Mouse (Mus musculus) kidney, embryonic 14.5 days (tissue): ENCODE results near the gene Cdk19. TPM values are rescaled to one million over a fixed set of nuclear protein-coding genes. Genes with fewer than 3 reads are reported as not detected.
A peak's percentile ranks its signal among the peaks of the same experiment; 100 is the strongest.
"Not testable (repeated sequence)": the region's sequence is repeated elsewhere in the genome, so short reads cannot be mapped to it uniquely, and the experiment has no call there.

Experiments
- ATAC-seq: fragments of 200-750 bp; cut with Nextera tagmentation; 2 replicates; pipeline ENCODE4 v1.8.0; 2017; ENCODE audit warnings: moderate number of reproducible peaks, mild to moderate bottlenecking, moderate TSS enrichment, moderate library complexity; ENCODE audit not compliant: low FRiP score, low TSS enrichment
- H3K27ac ChIP-seq: fragments of 300-500 bp; sonication (generic); 2 replicates; pipeline ENCODE4 v1.5.1; 2014; ENCODE audit warnings: low read depth, mild to moderate bottlenecking, low read length, moderate library complexity, mixed read lengths
- H3K27me3 ChIP-seq: fragments of 300-500 bp; sonication (generic); 2 replicates; pipeline ENCODE4 v1.6.1; 2014; ENCODE audit warnings: mild to moderate bottlenecking, low read length; ENCODE audit not compliant: control insufficient read depth, insufficient read depth
- H3K36me3 ChIP-seq: fragments of 300-500 bp; sonication (generic); 2 replicates; pipeline ENCODE4 v1.6.1; 2014; ENCODE audit warnings: low read length, mixed read lengths; ENCODE audit not compliant: control insufficient read depth, insufficient read depth
- H3K4me1 ChIP-seq: fragments of 300-500 bp; sonication (generic); 2 replicates; pipeline ENCODE4 v1.6.1; 2014; ENCODE audit warnings: low read length, mixed read lengths; ENCODE audit not compliant: control insufficient read depth, insufficient read depth
- H3K4me2 ChIP-seq: fragments of 300-500 bp; sonication (generic); replicated peaks from 2 replicates; pipeline ENCODE4 v1.6.1; 2014; ENCODE audit warnings: low read depth, mild to moderate bottlenecking, low read length
- H3K4me3 ChIP-seq: fragments of 300-500 bp; sonication (generic); 2 replicates; pipeline ENCODE4 v1.5.1; 2014; ENCODE audit warnings: mild to moderate bottlenecking, low read length
- H3K9ac ChIP-seq: fragments of 300-500 bp; sonication (generic); 2 replicates; pipeline ENCODE4 v1.6.1; 2014; ENCODE audit warnings: low read depth, mild to moderate bottlenecking, low read length, moderate library complexity
- H3K9me3 ChIP-seq: fragments of 300-500 bp; sonication (generic); 2 replicates; pipeline ENCODE4 v1.6.1; 2016; ENCODE audit warnings: low read length; ENCODE audit not compliant: control insufficient read depth
- WGBS: fragments of 180-500 bp; shearing (Covaris S2); extraction: QIAGEN DNeasy Blood & Tissue Kit; methylation state at CpG from one replicate; pipeline ENCODE4 v1.1.7; 2014; 5-methylcytosine and 5-hydroxymethylcytosine counted together
- polyA plus RNA-seq: library from polyadenylated mRNA; unstranded; fragments of >200 nt; fragmentation: Nextera tagmentation; extraction: Ambion mirVana; gene quantifications from 2 replicates; pipeline ENCODE4 v1.2.1, GENCODE M21; 2014

The Cdk19 gene
- polyA plus RNA-seq = 6.7 and 10.8 TPM in 2 replicates

DNA sequence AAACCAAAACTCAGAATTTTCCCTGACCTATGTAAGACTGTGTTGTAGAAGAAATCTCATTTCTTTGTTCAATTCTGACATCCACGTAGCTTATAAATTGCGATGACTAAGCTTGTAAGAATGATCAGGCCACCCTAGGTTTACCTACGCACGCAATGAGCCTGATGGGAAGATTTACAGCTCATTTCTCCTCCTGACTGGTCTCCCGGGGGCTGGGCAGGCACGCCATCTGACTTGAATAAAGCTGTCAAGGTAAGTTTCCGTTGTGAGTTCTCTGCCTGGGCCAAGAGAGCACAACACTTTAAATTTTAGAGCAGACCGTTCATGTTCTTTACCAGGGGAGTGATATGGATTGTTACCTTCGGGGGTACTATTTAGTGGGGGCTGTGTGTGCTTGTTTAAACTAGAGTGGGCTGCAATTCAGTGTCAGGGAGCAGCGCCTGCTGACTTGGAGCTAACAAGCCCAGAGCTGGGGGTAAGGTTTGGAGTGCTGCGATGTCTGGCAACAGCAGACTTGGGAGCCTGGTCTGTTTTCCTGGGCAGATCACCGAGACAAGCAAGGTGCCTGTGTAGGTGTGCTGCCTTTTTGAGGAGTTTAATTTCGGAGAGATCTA lies at the start of gene Cdk19:
Gene Cdk19 (plus strand): TSS at position 214 of the 614 bp plus-strand sequence.
- Histone ChIP-seq H3K4me3 (no peak within 1 kb of the TSS), H3K4me2 (no peak within 1 kb of the TSS), H3K4me1 (no peaks in the 10 kb centered on the region), H3K27me3 (no peaks in the 10 kb centered on the region), H3K36me3 (no peaks in the 10 kb centered on the region), H3K27ac (no peak within 1 kb of the TSS), H3K9me3 (no peaks in the 10 kb centered on the region), H3K9ac (no peak within 1 kb of the TSS)
- ATAC-seq = no peak
- WGBS = 19% methylated on average over 13 of the region's 13 CpGs

DNA sequence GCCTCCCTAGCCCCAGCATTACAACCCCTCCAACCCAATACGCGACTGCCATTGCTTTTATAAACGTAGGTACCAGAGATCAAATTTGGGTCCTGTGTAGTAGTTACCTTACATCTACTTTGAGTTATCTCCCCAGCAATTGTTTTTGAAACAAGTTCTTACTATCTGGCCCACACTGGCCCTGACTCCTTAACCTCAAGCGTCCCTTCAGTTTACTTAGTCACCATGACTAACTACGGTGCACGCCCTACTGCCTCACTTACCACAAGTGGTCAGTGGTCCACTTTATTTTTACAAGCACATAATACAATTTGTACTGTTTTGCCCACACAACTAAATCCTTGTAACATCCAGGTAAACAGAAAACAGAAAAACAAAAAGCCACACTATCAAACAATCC lies 46.7 kb upstream of the Cdk19 start:
- no peak overlapping the region for H3K4me2 ChIP-seq
- H3K27me3 ChIP-seq = no peaks in the 10 kb centered on the region
- H3K9ac ChIP-seq = no peak overlapping the region
- H3K9me3 ChIP-seq = no peaks in the 10 kb centered on the region
- H3K4me3 ChIP-seq = no peak overlapping the region
- no peak overlapping the region for H3K27ac ChIP-seq
- WGBS = 85% methylated on average over 6 of the region's 6 CpGs
- peaks cover under 1% of the 10 kb centered on the region; the same call in 1 of the 2 replicates for H3K4me1 ChIP-seq
- peaks cover 36% of the 10 kb centered on the region for H3K36me3 ChIP-seq
- ATAC-seq = no peak

DNA sequence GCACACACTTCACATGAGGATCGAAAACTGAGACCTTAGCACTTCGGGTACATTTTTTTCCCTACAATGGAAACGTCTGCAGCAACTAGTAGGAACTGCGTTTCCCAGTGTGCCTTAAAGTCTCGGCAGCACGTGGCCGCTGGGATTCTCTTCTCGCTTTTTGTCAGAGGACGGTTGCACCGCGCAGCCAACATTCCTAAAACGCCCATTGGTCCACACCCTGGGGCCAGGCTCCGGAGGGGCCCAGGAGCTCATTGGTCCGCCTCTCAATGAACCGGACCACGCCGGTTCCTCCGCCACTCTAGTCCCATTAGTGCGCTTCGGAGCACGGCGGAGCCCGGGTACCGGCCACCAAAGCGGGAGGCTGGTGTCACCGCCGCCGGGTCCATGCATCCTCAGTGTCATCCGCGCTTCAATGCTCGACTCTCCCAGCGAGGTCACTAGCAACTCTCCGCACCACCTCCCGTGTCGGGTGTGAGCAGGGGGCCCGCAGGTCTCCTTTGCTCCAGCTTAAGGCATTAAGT lies 38.7 kb upstream of the Cdk19 start:
- under 1% methylated on average over 36 of the region's 36 CpGs for WGBS

DNA sequence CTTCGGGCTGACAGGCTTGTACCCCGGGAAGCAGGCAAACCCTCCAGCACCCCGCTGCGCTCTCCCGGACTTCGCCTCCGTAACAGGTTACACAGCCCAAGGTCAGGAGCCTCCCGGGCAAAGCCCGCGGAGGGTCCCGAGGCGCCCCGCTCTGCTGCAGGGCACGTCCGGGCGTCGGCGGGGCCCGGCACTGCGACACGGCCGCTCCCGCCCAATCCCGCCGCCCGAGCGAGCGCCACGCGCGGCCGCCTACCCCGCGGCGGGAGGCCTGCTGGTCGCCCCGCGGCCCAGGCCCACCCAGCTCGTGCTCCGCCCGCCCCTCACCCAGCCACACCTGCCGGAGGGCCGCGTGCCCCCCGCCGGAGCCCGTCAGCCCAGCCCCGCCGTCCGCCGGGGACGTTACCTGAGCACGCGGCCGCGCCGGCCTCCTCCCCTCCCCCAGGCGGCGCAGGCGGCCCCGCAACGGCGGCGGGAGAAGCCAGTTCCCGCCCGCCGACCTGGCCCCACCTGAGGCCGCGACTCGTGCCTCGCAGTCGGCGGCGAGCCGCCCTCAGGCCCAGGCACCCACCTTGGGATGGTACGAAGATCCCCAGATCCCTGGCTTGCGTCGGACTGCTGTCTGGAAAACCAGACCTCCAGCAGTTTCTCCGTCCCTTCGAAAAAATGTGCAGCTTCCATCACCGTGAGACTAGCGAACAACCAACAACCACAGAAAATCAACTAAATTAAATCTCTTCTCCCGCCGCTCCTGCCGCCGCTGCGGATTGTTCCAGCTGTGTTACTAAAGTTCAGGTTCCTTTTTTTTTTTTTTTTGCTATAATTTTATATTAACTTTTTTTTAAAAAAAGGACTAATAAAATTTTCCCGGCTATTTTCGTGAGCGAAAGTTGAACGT lies 37.9 kb upstream of the Cdk19 start:
- peaks cover 21% of the 10 kb centered on the region for H3K4me1 ChIP-seq
- H3K36me3 ChIP-seq, H3K27me3 ChIP-seq, H3K9me3 ChIP-seq: not testable (repeated sequence)
- H3K4me2 ChIP-seq = peak overlapping the region; percentile 49
- peak overlapping the region; percentile 96 for H3K9ac ChIP-seq
- WGBS = under 1% methylated on average over 75 of the region's 91 CpGs
- peak overlapping the region; percentile 94 for H3K27ac ChIP-seq
- peak overlapping the region; percentile 95 for H3K4me3 ChIP-seq
- peak; percentile 43 for ATAC-seq

More for the DNA sequence above, 38.7 kb upstream of the Cdk19 start:
- H3K27ac ChIP-seq = peak overlapping the region; percentile 94
- H3K4me2 ChIP-seq = peak overlapping the region; percentile 49
- H3K9me3 ChIP-seq = no peaks in the 10 kb centered on the region
- ATAC-seq = peak; percentile 88
- H3K9ac ChIP-seq = peak overlapping the region; percentile 96
- H3K36me3 ChIP-seq = no peaks in the 10 kb centered on the region
- H3K27me3 ChIP-seq = no peaks in the 10 kb centered on the region
- H3K4me3 ChIP-seq = peak overlapping the region; percentile 95
- peaks cover 21% of the 10 kb centered on the region for H3K4me1 ChIP-seq

DNA sequence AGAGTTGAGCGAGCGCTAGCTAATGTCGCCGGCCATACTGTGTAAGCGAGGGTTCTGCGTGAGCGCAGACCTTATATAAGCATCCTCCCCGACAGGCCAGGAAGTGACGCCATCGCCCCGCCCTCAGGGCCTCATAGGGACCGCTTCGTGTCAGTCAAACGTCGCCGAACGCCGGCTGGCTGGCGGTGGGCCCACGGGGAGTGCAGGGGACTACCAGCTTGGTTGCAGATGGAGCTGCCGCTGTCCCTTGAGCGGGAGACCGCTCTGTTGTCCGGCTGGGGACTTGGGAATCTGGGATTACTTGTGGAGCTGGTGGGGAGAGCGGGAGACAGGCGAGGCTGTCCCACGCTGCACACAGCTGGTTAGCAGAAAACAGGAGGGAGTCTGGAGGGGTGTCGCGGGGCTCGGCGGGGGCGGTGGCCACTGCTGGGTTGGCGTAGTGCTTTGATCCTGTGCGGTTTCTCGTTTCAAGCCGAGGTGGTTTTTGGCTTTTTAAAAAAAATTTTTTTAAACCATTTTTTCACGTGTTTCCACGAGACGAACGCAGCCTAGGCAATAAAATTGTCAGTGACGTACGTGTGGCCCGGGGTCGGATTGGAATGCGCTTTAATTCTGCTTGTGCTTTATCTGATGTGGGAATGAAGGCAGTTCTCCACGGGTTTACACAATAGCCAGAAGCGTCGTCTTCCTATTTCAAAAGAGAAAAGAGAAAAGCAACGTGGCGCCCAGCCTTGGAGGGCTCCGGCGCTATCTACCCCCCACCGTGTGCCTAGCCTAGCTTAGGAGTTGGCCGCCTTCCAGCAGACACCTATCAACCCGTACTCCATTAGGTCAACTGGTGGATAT lies 37.0 kb upstream of the Cdk19 start, which contains the start of gene Amd1:
Gene Amd1 (minus strand): TSS at position 47 of the 846 bp plus-strand sequence.
- 0 out of 2 replicates have a peak, but pooled peaks cover 7% of the 10 kb centered on the region for H3K9me3 ChIP-seq
- peak within 1 kb of the TSS; percentile 96 for H3K9ac ChIP-seq
- H3K4me2 ChIP-seq = peak within 1 kb of the TSS; percentile 67
- WGBS = under 1% methylated on average over 55 of the region's 55 CpGs
- H3K4me3 ChIP-seq = peak within 1 kb of the TSS; percentile 95
- H3K4me1 ChIP-seq = peaks cover 21% of the 10 kb centered on the region
- peak within 1 kb of the TSS; percentile 94 for H3K27ac ChIP-seq
- H3K36me3 ChIP-seq = no peaks in the 10 kb centered on the region
- no peaks in the 10 kb centered on the region for H3K27me3 ChIP-seq
- ATAC-seq = peak; percentile 97

DNA sequence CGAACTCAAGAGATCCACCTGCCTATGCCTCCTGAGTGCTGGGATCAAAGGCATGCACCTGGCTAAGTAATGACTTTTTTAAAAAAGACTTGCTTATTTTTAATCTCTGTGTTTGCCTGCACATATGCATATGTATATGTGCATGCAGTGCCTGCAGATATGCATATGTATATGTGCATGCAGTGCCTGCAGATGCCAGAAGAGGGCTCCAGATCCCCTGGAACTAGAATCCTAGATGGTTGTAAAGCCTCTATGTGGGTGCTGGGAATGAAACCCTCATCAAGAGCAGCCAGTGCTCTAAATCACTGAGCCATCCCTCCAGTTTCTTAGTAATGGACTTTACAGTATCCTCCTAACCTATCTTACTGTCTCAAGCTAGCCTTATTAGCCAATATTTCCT lies 33.4 kb upstream of the Cdk19 start:
- Histone ChIP-seq H3K9me3 (0 out of 2 replicates have a peak, but pooled peaks cover 7% of the 10 kb centered on the region), H3K9ac (no peak overlapping the region), H3K27me3 (no peaks in the 10 kb centered on the region), H3K27ac (no peak overlapping the region), H3K4me3 (no peak overlapping the region), H3K4me1 (no peaks in the 10 kb centered on the region), H3K36me3 (no peaks in the 10 kb centered on the region), H3K4me2 (no peak overlapping the region)
- ATAC-seq = no peak
- 100% methylated on average over 1 of the region's 1 CpGs for WGBS

DNA sequence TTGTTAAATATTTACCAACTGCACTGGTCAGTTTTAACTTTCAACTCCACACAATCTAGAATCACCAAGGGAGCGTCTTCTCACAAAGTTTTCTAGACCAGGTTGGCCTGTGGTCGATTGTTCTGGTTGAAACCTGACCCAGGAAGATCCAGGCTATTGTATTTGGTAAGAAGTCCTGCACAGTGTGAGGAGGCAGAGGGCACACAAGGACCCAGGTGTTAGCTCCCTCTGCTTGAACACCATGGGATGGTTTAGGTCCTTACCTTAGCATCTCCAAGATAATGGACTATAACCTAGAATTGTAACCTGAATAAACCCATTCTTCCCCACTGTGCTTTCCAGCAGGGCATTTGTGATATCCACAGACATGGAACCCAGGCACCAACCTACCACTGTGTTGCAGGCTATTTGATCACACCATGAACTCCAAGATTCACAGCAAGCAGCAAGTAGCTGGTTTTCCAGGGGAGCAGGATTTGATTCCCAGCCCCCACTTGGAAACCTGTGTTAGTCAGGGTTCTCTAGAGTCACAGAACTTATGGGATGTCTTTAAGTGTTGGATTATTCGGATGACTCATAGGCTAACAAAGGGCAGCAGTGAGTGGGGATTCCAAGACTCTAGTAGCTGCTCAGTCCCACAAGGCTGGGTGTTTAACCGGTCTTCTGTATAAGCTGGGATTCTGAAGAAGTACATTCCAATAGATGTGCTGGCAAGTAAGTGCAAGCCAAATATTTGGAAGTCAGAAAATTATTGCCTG lies 31.4 kb upstream of the Cdk19 start:
- Histone ChIP-seq H3K27me3 (no peaks in the 10 kb centered on the region), H3K4me1 (no peaks in the 10 kb centered on the region), H3K36me3 (no peaks in the 10 kb centered on the region), H3K4me2 (no peak overlapping the region), H3K4me3 (no peak overlapping the region), H3K9me3 (0 out of 2 replicates have a peak, but pooled peaks cover 7% of the 10 kb centered on the region), H3K27ac (no peak overlapping the region), H3K9ac (no peak overlapping the region)
- no peak for ATAC-seq
- WGBS = 70% methylated on average over 4 of the region's 4 CpGs
